Mouse (Mus musculus): ENCODE results near the gene Cdc14a. TPM values are rescaled to one million over a fixed set of nuclear protein-coding genes. Genes with fewer than 3 reads are reported as not detected.
A peak's percentile ranks its signal among the peaks of the same experiment; 100 is the strongest.

Cdc14a gene
- polyA plus RNA-seq, 1 experiment = 6.6 TPM

GRCm38 (mm10) chr3:116329023-116329762 lies 94.6 kb downstream of the Cdc14a start:
- no peak for DNase-seq (ENCODE audit: low spot score)

- DNase-seq (ENCODE audit: low spot score) = no peak
Observed at GRCm38 (mm10) chr3:116327616-116328004, 96.2 kb downstream of the Cdc14a start.

GRCm38 (mm10) chr3:116327001-116327615 lies 96.7 kb downstream of the Cdc14a start:
- peak; percentile 68 for DNase-seq (ENCODE audit: low spot score)

GRCm38 (mm10) chr3:116325501-116325900 lies 98.3 kb downstream of the Cdc14a start:
- no peak for DNase-seq (ENCODE audit: low spot score)

GRCm38 (mm10) chr3:116319696-116320095 lies 104.1 kb downstream of the Cdc14a start:
- DNase-seq (ENCODE audit: low spot score) = no peak

GRCm38 (mm10) chr3:116311838-116312237 lies 112.0 kb downstream of the Cdc14a start:
- DNase-seq (ENCODE audit: low spot score) = no peak

- no peak for DNase-seq (ENCODE audit: low spot score)
Observed at GRCm38 (mm10) chr3:116311173-116311572, 112.7 kb downstream of the Cdc14a start.

GRCm38 (mm10) chr3:116310672-116311071 lies 113.2 kb downstream of the Cdc14a start:
- DNase-seq (ENCODE audit: low spot score) = no peak

- no peak for DNase-seq (ENCODE audit: low spot score)
Observed at GRCm38 (mm10) chr3:116310033-116310432, 113.8 kb downstream of the Cdc14a start.

- DNase-seq (ENCODE audit: low spot score) = no peak
Observed at GRCm38 (mm10) chr3:116304800-116305753, 118.8 kb downstream of the Cdc14a start.

GRCm38 (mm10) chr3:116302581-116302980 lies 121.3 kb downstream of the Cdc14a start:
- no peak for DNase-seq (ENCODE audit: low spot score)

GRCm38 (mm10) chr3:116301754-116302153 lies 122.1 kb downstream of the Cdc14a start:
- no peak for DNase-seq (ENCODE audit: low spot score)

- no peak for DNase-seq (ENCODE audit: low spot score)
Observed at GRCm38 (mm10) chr3:116298727-116299126, 125.1 kb downstream of the Cdc14a start.

- DNase-seq (ENCODE audit: low spot score) = no peak
Observed at GRCm38 (mm10) chr3:116298003-116298402, 125.8 kb downstream of the Cdc14a start.

- DNase-seq (ENCODE audit: low spot score) = no peak
Observed at GRCm38 (mm10) chr3:116297170-116297569, 126.7 kb downstream of the Cdc14a start.

GRCm38 (mm10) chr3:116290041-116290815 lies 133.6 kb downstream of the Cdc14a start:
- no peak for DNase-seq (ENCODE audit: low spot score)

GRCm38 (mm10) chr3:116288833-116289232 lies 135.0 kb downstream of the Cdc14a start:
- DNase-seq (ENCODE audit: low spot score) = no peak

- DNase-seq (ENCODE audit: low spot score) = no peak
Observed at GRCm38 (mm10) chr3:116284735-116285134, 139.1 kb downstream of the Cdc14a start.

GRCm38 (mm10) chr3:116283996-116284395 lies 139.8 kb downstream of the Cdc14a start:
- DNase-seq (ENCODE audit: low spot score) = no peak

- no peak for DNase-seq (ENCODE audit: low spot score)
Observed at GRCm38 (mm10) chr3:116281663-116282062, 142.2 kb downstream of the Cdc14a start.

- DNase-seq (ENCODE audit: low spot score) = no peak
Observed at GRCm38 (mm10) chr3:116277146-116277545, 146.7 kb downstream of the Cdc14a start.

All from urinary bladder, adult 2 months (tissue).